Mouse (Mus musculus) neural tube, embryonic 13.5 days (tissue): Measurements from ENCODE around the gene Wdr35. TPM values are rescaled to one million over a fixed set of nuclear protein-coding genes. Genes with fewer than 3 reads are reported as not detected.
A peak's percentile ranks its signal among the peaks of the same experiment; 100 is the strongest.

Experiments used
- ATAC-seq: fragments of 200-750 bp; cut with Nextera tagmentation; 2 replicates; pipeline ENCODE4 v1.8.0; 2017; ENCODE audit warnings: low read depth, mild to moderate bottlenecking, moderate TSS enrichment, moderate library complexity
- H3K27ac ChIP-seq: fragments of 300-500 bp; sonication (generic); replicated peaks from 2 replicates; pipeline ENCODE4 v1.5.1; 2015; ENCODE audit warnings: moderate library complexity, mild to moderate bottlenecking, inconsistent platforms
- H3K27me3 ChIP-seq: fragments of 300-500 bp; sonication (generic); 2 replicates; pipeline ENCODE4 v1.6.1; 2015; ENCODE audit warnings: mild to moderate bottlenecking, inconsistent platforms
- H3K36me3 ChIP-seq: fragments of 300-500 bp; sonication (generic); 2 replicates; pipeline ENCODE4 v1.6.1; 2015; ENCODE audit warnings: mild to moderate bottlenecking, inconsistent platforms
- H3K4me1 ChIP-seq: fragments of 300-500 bp; sonication (generic); replicated peaks from 2 replicates; pipeline ENCODE4 v1.6.1; 2015; ENCODE audit warnings: inconsistent platforms
- H3K4me2 ChIP-seq: fragments of 300-500 bp; sonication (generic); 2 replicates; pipeline ENCODE4 v1.6.1; 2015; ENCODE audit warnings: inconsistent platforms, mild to moderate bottlenecking, moderate library complexity
- H3K4me3 ChIP-seq: fragments of 300-500 bp; sonication (generic); 2 replicates; pipeline ENCODE4 v1.5.1; 2015; ENCODE audit warnings: mild to moderate bottlenecking, inconsistent platforms
- H3K9ac ChIP-seq: fragments of 300-500 bp; sonication (generic); 2 replicates; pipeline ENCODE4 v1.6.1; 2015; ENCODE audit warnings: moderate library complexity, mild to moderate bottlenecking, inconsistent platforms
- H3K9me3 ChIP-seq: fragments of 300-500 bp; sonication (generic); 2 replicates; pipeline ENCODE4 v1.6.1; 2016; ENCODE audit warnings: inconsistent platforms
- WGBS: fragments of 180-500 bp; shearing (Covaris S2); methylation state at CpG from one replicate; pipeline ENCODE4 v1.1.7; 2015; 5-methylcytosine and 5-hydroxymethylcytosine counted together
- polyA plus RNA-seq: library from polyadenylated mRNA; unstranded; fragments of >200 nt; fragmentation: Nextera tagmentation; extraction: Ambion mirVana; gene quantifications from 2 replicates; pipeline ENCODE4 v1.2.1, GENCODE M21; 2015

Gene Wdr35
- polyA plus RNA-seq, 1 experiment from 2014 or later = 15.4 TPM

- Histone ChIP-seq H3K27me3 (peaks cover 20% of the 10 kb centered on the region), H3K4me3 (peak within 1 kb of the TSS; percentile 47), H3K9me3 (no peaks in the 10 kb centered on the region), H3K4me2 (peak within 1 kb of the TSS; percentile 97), H3K4me1 (peaks cover 12% of the 10 kb centered on the region), H3K36me3 (no peaks in the 10 kb centered on the region), H3K27ac (no peak within 1 kb of the TSS), H3K9ac (peak within 1 kb of the TSS; percentile 74)
- under 1% methylated on average over 42 of the region's 42 CpGs for WGBS
- ATAC-seq = peak; percentile 80
Measured at GRCm38 (mm10) chr12:8947714-8948464, 25.8 kb upstream of the Wdr35 start, which contains the start of gene Matn3. Matn3 (plus strand) TSS chr12:8947929.

DNA sequence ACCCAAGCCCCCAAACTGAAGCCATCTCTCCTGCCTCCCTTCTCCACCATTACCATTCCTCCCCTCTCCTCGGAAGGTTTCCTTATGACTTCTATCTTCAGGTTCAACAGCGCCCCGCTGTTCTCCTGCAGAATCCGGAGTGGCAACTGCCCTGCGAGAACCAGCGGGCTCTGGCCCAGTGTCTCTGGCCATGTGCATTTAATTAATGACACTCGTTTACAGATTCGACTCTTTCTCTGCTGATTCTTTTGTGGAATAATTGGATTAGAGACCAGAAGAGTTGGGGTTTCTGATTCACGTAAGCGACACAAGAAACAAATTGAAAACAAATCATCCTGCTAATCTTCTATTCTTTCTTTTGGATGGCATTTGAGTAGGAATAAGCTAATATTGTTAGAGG is 20.6 kb upstream of the Wdr35 start:
- no peak overlapping the region for H3K9ac ChIP-seq
- H3K27ac ChIP-seq = no peak overlapping the region
- H3K4me2 ChIP-seq = no peak overlapping the region
- H3K27me3 ChIP-seq = peaks cover 10% of the 10 kb centered on the region; the same call in 1 of the 2 replicates
- peaks cover 4% of the 10 kb centered on the region for H3K4me1 ChIP-seq
- no peak overlapping the region for H3K4me3 ChIP-seq
- WGBS = 79% methylated on average over 10 of the region's 10 CpGs
- H3K36me3 ChIP-seq = no peaks in the 10 kb centered on the region
- H3K9me3 ChIP-seq = no peaks in the 10 kb centered on the region
- ATAC-seq = no peak

DNA sequence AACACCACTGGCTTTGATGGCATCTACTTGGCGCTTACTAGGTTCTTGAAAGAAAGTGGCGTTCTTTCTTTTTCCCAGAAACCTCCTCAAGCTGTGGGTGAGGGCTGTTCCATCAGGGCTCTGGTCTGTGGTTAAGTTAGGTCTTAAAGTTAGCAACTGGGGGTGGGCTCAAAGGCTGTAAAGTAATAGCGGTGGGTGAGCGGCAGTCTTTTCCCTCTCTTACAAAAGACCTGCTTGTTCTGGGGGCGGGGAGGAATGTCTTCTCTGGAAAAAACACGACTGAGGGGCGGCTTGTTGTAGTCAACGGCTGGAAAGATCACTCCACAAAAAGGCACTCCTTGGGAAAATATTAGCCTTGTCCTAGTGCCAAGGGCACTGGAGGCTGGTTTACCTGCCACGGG is 19.5 kb upstream of the Wdr35 start:
- ATAC-seq = no peak
- no peaks in the 10 kb centered on the region for H3K9me3 ChIP-seq
- H3K36me3 ChIP-seq = no peaks in the 10 kb centered on the region
- peaks cover 4% of the 10 kb centered on the region; the same call in 1 of the 2 replicates for H3K27me3 ChIP-seq
- H3K4me3 ChIP-seq = no peak overlapping the region
- no peak overlapping the region for H3K9ac ChIP-seq
- H3K4me1 ChIP-seq = no peaks in the 10 kb centered on the region
- 17% methylated on average over 9 of the region's 9 CpGs for WGBS
- H3K4me2 ChIP-seq = no peak overlapping the region
- no peak overlapping the region for H3K27ac ChIP-seq

- no peak overlapping the region for H3K4me3 ChIP-seq
- peak; percentile 50; the same call in 1 of the 2 replicates for ATAC-seq
- 0 out of 2 replicates have a peak overlapping the region, but pooled peaks have one; percentile 28 for H3K27ac ChIP-seq
- no peak overlapping the region for H3K9ac ChIP-seq
- H3K36me3 ChIP-seq = no peaks in the 10 kb centered on the region
- WGBS = 43% methylated on average over 9 of the region's 9 CpGs
- H3K9me3 ChIP-seq = no peaks in the 10 kb centered on the region
- no peak overlapping the region for H3K4me2 ChIP-seq
- peaks cover 16% of the 10 kb centered on the region for H3K4me1 ChIP-seq
- no peaks in the 10 kb centered on the region for H3K27me3 ChIP-seq
Measured at GRCm38 (mm10) chr12:8961607-8962316, 11.9 kb upstream of the Wdr35 start.

- H3K4me1 ChIP-seq = peaks cover 11% of the 10 kb centered on the region
- 45% methylated on average over 9 of the region's 9 CpGs for WGBS
- H3K27me3 ChIP-seq = no peaks in the 10 kb centered on the region
- H3K36me3 ChIP-seq = no peaks in the 10 kb centered on the region
- H3K9me3 ChIP-seq = no peaks in the 10 kb centered on the region
- no peak for ATAC-seq
- no peak overlapping the region for H3K4me2 ChIP-seq
- no peak overlapping the region for H3K27ac ChIP-seq
- no peak overlapping the region for H3K9ac ChIP-seq
- no peak overlapping the region for H3K4me3 ChIP-seq
Measured at GRCm38 (mm10) chr12:8969828-8970227, 3.9 kb upstream of the Wdr35 start.

- peak overlapping the region; percentile 79; the same call in 1 of the 2 replicates for H3K4me2 ChIP-seq
- no peak overlapping the region for H3K27ac ChIP-seq
- H3K4me1 ChIP-seq = peaks cover 21% of the 10 kb centered on the region
- H3K36me3 ChIP-seq = peaks cover 15% of the 10 kb centered on the region
- H3K9me3 ChIP-seq = no peaks in the 10 kb centered on the region
- H3K27me3 ChIP-seq = no peaks in the 10 kb centered on the region
- H3K4me3 ChIP-seq = no peak overlapping the region
- H3K9ac ChIP-seq = no peak overlapping the region
- 89% methylated on average over 3 of the region's 3 CpGs for WGBS
- ATAC-seq = no peak
Measured at GRCm38 (mm10) chr12:8975076-8975475, 1.4 kb downstream of the Wdr35 start.

GRCm38 (mm10) chr12:8993231-8993630 is 19.5 kb downstream of the Wdr35 start:
- Histone ChIP-seq H3K27ac (no peak overlapping the region), H3K9me3 (no peaks in the 10 kb centered on the region), H3K36me3 (peaks cover 30% of the 10 kb centered on the region), H3K4me3 (no peak overlapping the region), H3K9ac (no peak overlapping the region), H3K4me2 (no peak overlapping the region), H3K4me1 (no peaks in the 10 kb centered on the region), H3K27me3 (no peaks in the 10 kb centered on the region)
- WGBS = 78% methylated on average over 8 of the region's 8 CpGs
- ATAC-seq = no peak

DNA sequence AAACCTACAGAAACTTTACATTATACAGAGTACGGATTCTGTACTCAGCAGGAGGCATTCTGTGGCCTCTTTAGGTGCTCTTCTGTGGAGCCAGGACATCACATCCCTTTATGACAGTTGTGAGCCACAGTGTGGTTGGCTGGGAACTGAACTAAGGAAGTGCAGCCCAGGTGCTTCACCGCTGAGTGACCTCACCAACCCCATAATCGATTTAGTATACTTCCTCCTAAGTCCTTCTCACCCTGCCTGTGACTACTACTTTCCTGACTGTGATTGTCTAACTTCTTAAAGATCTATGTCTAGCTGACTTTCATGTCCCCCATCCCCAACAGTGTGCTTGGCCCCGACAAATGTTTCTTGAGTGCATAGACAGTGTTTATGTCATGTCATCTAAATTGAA is 24.6 kb downstream of the Wdr35 start:
- H3K4me3 ChIP-seq = no peak overlapping the region
- H3K27me3 ChIP-seq = no peaks in the 10 kb centered on the region
- peaks cover 18% of the 10 kb centered on the region for H3K36me3 ChIP-seq
- no peaks in the 10 kb centered on the region for H3K9me3 ChIP-seq
- H3K27ac ChIP-seq = no peak overlapping the region
- H3K4me1 ChIP-seq = no peaks in the 10 kb centered on the region
- H3K4me2 ChIP-seq = no peak overlapping the region
- no peak overlapping the region for H3K9ac ChIP-seq
- ATAC-seq = no peak
- WGBS = 92% methylated on average over 4 of the region's 4 CpGs

DNA sequence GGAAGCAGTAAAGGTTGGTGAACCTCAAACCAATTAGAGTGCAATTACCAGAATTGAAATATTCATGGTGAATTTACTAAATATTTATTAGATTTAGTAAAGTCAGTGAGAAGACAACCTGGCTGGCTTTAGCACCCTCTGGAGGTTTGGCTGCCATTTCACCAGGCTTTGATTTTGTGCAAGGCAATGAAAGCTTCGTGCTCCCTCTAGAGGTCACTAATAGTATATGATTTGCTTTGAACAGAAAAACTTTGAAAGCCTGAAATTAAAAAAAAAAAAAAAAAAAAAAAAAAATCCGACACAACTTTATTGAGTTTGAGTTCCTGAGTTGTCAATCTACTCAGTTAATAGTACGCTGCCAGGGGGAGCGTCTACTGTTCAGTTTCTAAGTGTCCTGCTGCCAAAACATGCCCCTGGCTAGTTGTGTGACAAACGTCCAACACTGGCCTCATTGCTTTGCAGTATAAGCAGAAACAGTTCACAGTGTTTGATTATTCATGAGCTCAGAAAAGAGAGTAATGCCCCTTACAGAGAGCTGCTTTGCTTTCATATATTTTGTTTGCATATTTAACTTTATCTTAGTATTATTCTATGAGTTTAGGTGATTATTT is 28.5 kb downstream of the Wdr35 start:
- H3K36me3 ChIP-seq = peaks cover 23% of the 10 kb centered on the region
- no peaks in the 10 kb centered on the region for H3K9me3 ChIP-seq
- peak; percentile 59; the same call in 1 of the 2 replicates for ATAC-seq
- no peak overlapping the region for H3K9ac ChIP-seq
- H3K27me3 ChIP-seq = no peaks in the 10 kb centered on the region
- no peak overlapping the region for H3K4me2 ChIP-seq
- H3K4me3 ChIP-seq = no peak overlapping the region
- H3K4me1 ChIP-seq = no peaks in the 10 kb centered on the region
- 17% methylated on average over 5 of the region's 5 CpGs for WGBS
- no peak overlapping the region for H3K27ac ChIP-seq

DNA sequence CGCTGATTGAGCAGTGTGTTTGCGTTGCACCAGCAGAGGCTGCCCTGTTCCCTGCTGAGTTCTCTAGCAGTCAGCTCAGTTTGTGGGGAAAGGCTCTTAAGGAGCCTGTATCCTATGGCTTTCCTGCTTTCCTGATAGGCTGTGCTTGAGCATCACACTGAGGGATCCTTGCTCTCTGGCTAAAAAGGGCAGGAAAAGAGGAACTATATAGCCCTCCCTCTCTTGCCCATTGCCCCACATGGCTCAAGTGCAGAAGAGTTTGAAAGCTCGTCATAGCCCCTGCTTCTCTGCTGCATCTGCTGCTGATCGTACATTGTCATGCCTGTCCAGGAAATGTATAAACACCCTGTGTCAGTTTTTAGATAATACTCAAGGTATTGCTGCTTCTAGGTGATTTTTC is 33.5 kb downstream of the Wdr35 start:
- Histone ChIP-seq H3K4me3 (no peak overlapping the region), H3K27me3 (no peaks in the 10 kb centered on the region), H3K9ac (no peak overlapping the region), H3K9me3 (no peaks in the 10 kb centered on the region), H3K4me2 (no peak overlapping the region), H3K27ac (no peak overlapping the region), H3K36me3 (peaks cover 17% of the 10 kb centered on the region; the same call in 1 of the 2 replicates), H3K4me1 (no peaks in the 10 kb centered on the region)
- 65% methylated on average over 4 of the region's 4 CpGs for WGBS
- ATAC-seq = no peak

DNA sequence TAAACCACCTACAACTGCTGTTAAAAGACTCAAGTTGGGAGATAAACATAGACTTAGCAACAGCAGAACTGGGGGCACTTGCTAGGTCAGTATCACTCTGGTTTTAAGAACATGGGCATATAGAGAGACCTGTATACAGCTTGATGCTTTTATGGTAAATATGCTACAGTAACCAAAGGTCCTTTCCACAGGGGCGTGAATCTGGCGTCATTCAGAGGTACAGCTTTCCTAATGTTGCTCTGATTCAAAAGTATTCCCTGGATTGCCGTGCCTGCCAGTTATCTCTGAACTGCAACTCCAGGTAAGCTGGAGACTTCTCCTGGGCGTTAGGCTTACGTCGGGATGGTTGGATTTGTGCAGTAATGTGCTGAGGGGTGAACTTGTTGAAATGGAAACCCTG is 34.1 kb downstream of the Wdr35 start:
- no peak overlapping the region for H3K27ac ChIP-seq
- 92% methylated on average over 6 of the region's 6 CpGs for WGBS
- no peak overlapping the region for H3K4me3 ChIP-seq
- H3K27me3 ChIP-seq = no peaks in the 10 kb centered on the region
- no peaks in the 10 kb centered on the region for H3K9me3 ChIP-seq
- H3K4me2 ChIP-seq = no peak overlapping the region
- H3K9ac ChIP-seq = no peak overlapping the region
- ATAC-seq = no peak
- H3K36me3 ChIP-seq = peaks cover 20% of the 10 kb centered on the region; the same call in 1 of the 2 replicates
- H3K4me1 ChIP-seq = no peaks in the 10 kb centered on the region

- H3K4me2 ChIP-seq = no peak overlapping the region
- 84% methylated on average over 4 of the region's 4 CpGs for WGBS
- no peaks in the 10 kb centered on the region for H3K4me1 ChIP-seq
- ATAC-seq = no peak
- peaks cover 33% of the 10 kb centered on the region for H3K36me3 ChIP-seq
- H3K27me3 ChIP-seq = no peaks in the 10 kb centered on the region
- H3K9ac ChIP-seq = no peak overlapping the region
- no peaks in the 10 kb centered on the region for H3K9me3 ChIP-seq
- H3K4me3 ChIP-seq = no peak overlapping the region
- no peak overlapping the region for H3K27ac ChIP-seq
Measured at GRCm38 (mm10) chr12:9010311-9010710, 36.6 kb downstream of the Wdr35 start.
